Mouse (Mus musculus) CD8-positive naive resting alpha-beta T cell, adult 2 months (primary cell): ENCODE measurements at regions not wholly inside any gene's neighbourhood (a gene's known extent, or its start where the extent isn't known, plus 50 kb on each side); places are given as distances from the start of the nearest gene placed in this dataset.
"Not testable (repeated sequence)": the region's sequence is repeated elsewhere in the genome, so short reads cannot be mapped to it uniquely, and the experiment has no call there.

Experiments used
- DNase-seq, 2 experiments: peaks; one replicate each; pipeline ENCODE4 v3.0.0; 2022; ENCODE audit warnings: low read depth in 2 of 2, low spot score in 2 of 2

- no peak for DNase-seq
Measured at GRCm38 (mm10) chr10:84302821-84303520, 137.4 kb downstream of the Nuak1 start.

GRCm38 (mm10) chr10:84308746-84309145, 131.7 kb downstream of the Nuak1 start:
- not testable (repeated sequence) for DNase-seq

- no peak for DNase-seq
Measured at GRCm38 (mm10) chr10:84310653-84311052, 129.7 kb downstream of the Nuak1 start.

GRCm38 (mm10) chr10:84312656-84313055, 127.7 kb downstream of the Nuak1 start:
- no peak for DNase-seq

GRCm38 (mm10) chr10:84316857-84317256, 123.5 kb downstream of the Nuak1 start:
- DNase-seq = no peak

GRCm38 (mm10) chr10:84317960-84318359, 122.4 kb downstream of the Nuak1 start:
- no peak for DNase-seq
